Mouse (Mus musculus) adrenal gland, postnatal 25 days (tissue): ENCODE measurements around the gene Smox. TPM values are rescaled to one million over a fixed set of nuclear protein-coding genes. Genes with fewer than 3 reads are reported as not detected.
A peak's percentile ranks its signal among the peaks of the same experiment; 100 is the strongest.

ENCODE experiments used
- DNase-seq: peaks from one replicate; pipeline ENCODE4 v3.0.0; 2021; ENCODE audit warnings: mixed read lengths
- total RNA-seq: library from RNA; stranded (reverse); gene quantifications from 2 replicates; pipeline ENCODE4 v1.2.3, GENCODE M21; 2021

Smox gene
- total RNA-seq, 1 experiment from 2014 or later = 24.9 TPM

DNA sequence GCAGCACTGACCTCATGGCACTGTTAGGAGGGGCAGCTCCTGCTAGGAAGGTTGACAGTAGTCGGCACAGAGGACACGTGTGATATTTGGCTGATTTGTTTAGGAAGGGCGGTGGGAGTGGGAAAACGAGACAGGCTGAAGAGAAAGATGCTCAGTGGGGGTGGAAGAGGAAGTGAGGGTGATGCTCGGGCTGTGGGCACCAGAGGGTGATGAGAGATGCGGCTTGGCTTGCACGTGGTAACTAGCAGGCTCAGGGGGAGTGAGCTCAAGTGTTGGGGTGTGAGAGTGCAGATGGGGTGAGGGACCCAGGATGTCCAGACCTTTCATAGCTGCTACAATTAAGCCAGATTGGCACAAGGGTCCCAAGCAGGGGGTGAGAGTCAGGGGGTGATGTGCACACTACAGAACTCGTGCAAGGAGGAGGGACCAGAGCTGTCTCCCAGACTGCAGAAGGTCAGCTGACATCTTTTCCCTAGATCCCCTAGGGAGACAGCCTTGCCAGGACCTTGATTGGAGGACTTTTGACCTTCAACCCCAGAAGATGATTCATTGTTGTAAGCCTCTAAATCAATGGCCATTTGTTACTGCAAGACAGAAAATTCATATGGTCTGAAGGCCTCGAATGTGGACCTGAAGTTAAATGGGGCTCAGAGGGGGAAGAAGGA is 61.6 kb downstream of the Smox start:
- DNase-seq = peak; percentile 38

GRCm38 (mm10) chr2:131557896-131558295 is 66.6 kb downstream of the Smox start:
- DNase-seq = no peak

DNA sequence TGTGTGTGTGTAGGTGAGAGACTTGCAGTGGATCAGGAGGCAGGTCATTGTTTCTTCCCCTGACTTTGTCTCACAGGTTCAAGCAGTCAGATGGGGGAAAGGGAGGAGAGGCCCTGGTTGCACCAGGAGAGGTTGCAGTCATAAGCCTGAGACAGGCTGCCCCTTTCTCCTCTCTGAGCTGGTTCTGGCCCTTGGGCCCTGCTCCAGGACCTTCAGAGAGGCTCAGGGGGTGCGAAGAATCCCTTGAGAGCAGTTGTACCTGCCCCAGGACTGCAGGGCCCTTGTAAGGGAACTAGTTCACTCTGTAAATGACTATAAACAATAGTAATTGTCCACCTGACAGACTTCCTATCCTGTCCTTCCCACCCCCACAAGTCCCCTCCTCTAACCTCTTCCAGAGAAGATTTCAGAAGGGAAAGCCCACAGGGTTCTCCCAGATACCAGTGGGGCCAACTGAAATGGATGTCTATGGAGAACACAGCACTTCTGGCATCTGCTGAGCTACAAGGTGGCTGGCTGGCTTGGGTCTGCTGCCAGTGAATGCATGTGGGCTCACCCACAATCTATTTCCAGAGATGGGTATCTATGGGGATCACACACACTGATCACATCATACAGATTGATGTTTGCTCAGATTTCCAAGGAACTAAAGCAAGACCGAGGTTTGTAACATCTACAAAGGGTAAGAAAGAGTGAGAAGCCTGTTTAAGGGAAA is 69.1 kb downstream of the Smox start:
- DNase-seq = no peak

- DNase-seq = no peak
These were observed 70.1 kb downstream of the Smox start for GRCm38 (mm10) chr2:131561344-131561870.

DNA sequence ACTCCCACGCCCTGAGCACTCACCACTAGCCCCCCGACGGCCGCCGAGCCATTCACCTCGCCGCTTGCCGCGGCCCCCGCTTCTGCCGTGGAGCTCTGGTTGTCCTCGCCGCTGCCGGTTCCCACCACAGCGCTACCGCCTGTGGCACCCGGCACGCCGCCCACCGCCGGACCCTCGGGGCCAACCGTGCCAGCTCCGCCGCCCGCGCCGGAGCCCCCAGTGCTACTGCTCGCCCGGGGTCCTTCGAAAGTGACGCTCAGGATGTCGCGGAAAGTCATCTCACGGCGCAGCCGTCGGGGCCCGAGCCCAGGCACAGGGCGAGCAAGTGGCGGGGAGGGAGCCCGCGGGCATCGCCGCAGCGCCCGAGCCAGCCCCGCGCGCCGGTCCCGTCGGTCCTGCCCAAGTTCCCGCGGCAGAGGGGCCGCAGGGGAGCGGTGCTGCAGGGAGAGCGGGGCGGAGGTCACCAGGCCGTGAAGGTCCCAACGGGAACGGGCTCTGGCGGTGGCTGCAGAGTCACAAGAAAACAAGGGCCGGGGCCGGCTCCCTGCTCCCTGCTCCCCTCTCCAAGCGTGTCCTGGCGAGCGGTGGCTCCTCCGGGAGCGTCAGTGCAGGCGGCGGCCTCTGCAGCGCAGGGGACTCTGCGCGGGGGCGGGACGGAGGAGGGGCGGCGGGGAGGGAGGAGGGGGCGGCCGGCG is 70.7 kb downstream of the Smox start, which contains the start of gene Adra1d:
Gene Adra1d, minus strand, starts transcription at position 393 of the 695 bp plus-strand sequence.
- peak; percentile 79 for DNase-seq

- peak; percentile 81 for DNase-seq
These were observed 71.4 kb downstream of the Smox start for GRCm38 (mm10) chr2:131562586-131563122.

Other genes with a start within 250 kb of the Smox start
- 65.7 and 72.4 TPM in 2 replicates for gene Pank2, start 229.0 kb upstream of the Smox start, total RNA-seq
- 6.2 and 6.4 TPM in 2 replicates for gene Rnf24, start 138.6 kb upstream of the Smox start, total RNA-seq
- gene Adra1d, start 70.8 kb downstream of the Smox start, total RNA-seq = 19.2 and 36.8 TPM in 2 replicates